Mouse (Mus musculus) urinary bladder, postnatal 10 days (tissue): ENCODE measurements at regions not wholly inside any gene's neighbourhood (a gene's known extent, or its start where the extent isn't known, plus 50 kb on each side); places are given as distances from the start of the nearest gene placed in this dataset.

Experiments used
- DNase-seq: peaks from one replicate; pipeline ENCODE4 v3.0.0; 2022; ENCODE audit warnings: low spot score

DNA sequence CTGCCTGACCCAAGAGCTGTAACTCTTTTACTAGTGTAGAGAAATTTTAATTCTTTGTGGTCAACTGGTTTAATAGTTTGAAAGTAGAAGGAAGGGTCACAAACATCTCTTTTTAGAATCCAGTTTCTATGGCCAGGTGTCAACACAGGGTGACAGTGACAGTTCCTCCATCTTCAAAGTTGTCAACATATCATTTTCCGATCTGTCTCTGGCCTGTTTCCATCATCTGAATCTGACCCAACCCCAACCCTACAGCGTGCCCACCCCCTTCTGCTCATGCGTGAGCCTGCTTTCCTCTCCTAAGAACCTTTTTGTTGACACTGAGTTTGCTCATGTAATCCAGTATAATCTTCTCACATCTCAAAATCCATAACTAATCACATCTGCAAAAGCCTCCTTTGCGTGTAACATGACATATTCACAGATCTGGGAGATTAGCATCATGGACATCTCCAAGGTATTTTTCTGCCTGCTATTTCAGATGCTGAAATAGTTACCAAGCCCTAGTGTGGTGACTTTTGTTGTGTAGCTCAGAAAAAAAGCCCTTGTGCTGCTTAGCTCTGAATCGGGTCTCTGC is 168.4 kb downstream of the B3gnt2 start:
- no peak for DNase-seq

DNA sequence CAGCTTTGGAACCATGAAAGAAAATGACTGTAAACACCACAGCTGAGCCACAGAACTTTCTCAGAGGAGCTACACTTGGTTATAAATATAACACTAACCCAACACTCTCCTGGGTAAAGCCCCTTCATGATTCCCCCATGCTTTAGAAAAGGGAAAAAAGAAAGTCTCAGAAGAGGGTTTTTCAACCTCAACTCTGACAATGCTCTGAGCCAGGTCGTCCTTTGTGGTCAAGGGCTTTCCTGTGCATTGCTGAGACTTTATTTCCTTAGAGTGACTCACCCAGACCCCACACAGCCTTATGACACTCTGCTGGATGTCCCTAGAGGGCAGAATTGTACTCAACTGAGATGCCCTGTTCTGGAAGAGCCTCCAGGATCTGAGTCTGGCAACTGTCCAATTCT is 167.8 kb downstream of the B3gnt2 start:
- DNase-seq: no peak

DNA sequence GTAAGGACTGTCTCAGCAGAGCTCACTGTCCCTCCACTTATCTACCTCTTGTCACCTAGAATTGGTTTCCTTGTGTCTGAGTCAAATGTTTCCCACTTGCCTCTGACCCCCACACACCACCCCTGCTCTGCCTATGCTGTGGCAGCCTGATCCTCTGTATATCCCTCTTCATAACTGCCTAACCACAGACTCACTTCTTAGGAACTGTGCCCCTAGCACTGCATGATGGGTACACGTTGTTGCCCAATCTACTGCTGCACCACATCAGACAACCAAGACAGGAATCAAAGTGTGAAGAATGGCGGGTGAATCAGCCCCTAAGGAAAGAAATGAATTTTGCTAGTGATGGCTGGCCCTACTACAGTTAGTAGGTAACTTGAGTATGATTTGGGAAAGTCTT is 167.4 kb downstream of the B3gnt2 start:
- no peak for DNase-seq

DNA sequence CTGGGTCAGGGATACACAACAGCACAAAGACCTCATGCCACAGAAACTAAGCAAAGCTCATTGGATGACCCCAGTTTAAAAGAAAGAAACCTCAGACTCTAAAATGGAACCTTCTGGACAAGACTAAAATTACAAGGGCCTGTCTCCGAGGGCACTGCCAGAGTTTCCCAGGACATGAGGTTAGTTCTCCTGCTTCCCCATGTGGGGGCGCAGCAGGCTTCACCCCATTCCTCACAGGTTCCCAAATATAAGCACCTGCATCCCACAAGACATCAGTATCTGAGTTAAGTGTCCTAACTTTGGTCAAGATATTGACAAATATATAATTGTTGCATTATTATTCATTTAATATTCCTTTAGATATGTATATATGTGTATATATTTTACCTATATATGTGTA is 166.8 kb downstream of the B3gnt2 start:
- DNase-seq: no peak

DNA sequence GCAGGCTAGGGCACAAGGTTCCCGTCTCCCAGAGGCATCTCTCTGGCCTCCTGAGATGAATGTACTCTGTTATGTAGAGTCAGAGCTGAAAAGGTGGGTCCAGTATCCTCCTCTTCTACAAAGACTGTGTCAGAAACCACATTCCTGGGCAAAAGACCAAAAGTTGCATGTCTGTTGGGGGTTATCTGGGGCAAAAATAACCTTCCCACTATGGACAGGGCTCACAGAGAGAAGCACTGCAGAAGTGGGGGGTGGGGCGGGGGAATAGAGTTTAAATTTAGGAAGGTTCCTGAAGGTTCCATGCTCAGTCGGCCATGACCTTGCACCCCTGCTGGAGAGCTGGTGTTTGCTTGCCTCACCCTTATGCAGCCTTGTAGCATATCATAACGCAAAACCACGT is 165.9 kb downstream of the B3gnt2 start:
- DNase-seq: no peak

DNA sequence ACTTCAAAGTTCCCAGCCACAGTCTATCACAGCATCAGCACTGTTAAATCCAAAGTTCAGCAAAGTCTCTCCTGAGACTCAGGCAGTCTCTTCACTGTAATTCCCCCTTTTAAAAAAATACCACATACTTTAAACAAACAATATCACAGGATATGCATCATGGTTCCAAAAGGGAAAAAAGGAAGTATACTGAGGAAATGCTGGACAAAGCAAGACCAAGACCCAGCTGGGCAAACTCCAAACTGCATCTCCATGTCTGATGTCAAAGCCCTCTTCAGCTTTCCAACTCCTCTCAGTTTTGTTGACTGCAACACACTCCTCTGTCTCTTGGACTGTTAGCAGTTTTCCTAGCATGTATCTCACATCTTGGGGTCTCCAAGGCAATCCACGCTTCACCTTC is 165.5 kb downstream of the B3gnt2 start:
- no peak for DNase-seq

DNA sequence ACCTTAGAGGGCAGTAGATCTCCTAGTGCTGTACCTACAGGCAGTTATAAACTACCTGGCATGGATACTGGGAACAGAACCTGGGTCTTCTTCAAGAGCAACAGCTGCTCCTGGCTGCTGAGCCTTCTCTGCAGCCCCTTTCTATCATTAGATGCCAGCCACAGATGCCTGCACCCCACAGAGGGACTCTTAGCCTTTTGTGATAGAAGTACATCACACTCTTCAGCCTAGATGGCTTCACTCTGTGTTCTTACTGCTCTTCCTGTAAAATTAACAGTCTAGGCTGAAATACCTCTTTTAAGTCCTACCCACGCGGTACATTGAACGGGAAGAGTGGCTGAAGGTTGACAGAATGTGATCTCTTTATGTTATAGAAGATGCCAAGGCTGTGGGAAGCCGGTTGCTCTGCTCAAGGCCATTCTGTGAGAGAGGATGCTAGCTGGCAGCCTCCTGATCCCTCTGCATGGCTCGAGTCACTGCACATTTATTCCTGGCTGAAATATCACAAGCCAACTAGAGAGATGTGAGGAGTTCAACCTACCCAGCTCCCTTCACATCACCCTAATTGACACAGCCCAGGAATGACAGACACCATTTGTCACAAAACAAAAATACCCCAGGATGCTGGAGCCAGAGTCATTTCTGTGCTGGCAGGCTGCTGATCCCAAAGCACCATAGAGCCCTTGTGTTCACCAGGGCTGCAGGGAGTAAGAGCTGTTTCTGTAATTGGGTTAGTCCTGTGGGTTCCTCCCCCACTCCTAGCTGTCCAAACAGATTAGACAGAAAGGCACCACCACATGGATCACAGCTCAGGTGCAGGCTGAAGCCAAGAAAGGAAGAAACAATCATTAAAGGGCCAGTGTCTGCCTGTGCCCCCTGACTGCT is 162.5 kb downstream of the B3gnt2 start:
- DNase-seq: no peak

DNA sequence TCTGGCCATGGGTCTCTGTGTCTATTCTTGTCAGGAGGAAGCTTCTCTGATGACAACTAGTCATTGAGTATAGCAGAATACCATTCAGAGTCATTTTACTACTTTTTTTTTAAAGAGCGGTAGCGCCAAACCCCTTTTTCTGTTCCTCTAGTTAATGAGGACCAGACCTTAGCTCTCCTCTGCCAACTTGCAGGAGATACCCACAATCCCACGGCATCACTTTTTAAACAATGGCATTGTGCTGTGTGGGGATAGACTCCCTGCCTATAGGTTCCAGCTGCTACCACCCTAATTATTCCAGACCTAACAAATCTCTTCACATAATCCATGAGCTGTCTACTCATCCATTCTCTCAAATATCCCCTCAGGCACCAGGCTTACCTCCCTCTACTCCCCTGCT is 154.7 kb downstream of the B3gnt2 start:
- no peak for DNase-seq
